Mouse (Mus musculus): Measurements from ENCODE around the gene Efna4. TPM values are rescaled to one million over a fixed set of nuclear protein-coding genes. Genes with fewer than 3 reads are reported as not detected.

Efna4 gene
- total RNA-seq, 2 experiments from 2014 or later, result 1.2 TPM; not detected in 1

DNA sequence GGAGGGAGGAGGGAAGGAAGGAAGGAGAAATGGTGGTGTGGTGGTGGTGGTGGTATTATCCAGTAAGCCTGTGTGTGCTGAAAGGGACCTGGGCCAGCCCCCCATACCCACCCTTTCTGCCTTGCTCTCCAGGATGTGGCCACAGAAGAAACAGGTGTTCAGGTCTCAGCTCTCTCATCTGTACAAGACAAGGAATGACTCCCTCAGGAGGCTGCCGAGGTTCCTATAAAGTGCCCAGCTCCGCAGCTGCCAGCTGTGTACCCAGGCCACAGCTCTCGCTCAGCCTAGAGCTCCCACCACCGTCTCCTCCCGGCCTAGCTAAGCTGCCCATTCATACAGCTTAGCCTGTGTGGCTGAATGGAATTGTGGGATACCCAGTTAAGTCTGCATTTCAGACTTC is 45.5 kb downstream of the Efna4 start:
- intact Hi-C loops (cut with DNase I), result no loop called here
- DNase-seq (ENCODE audit: low spot score in 2 of 2), result no peak

DNA sequence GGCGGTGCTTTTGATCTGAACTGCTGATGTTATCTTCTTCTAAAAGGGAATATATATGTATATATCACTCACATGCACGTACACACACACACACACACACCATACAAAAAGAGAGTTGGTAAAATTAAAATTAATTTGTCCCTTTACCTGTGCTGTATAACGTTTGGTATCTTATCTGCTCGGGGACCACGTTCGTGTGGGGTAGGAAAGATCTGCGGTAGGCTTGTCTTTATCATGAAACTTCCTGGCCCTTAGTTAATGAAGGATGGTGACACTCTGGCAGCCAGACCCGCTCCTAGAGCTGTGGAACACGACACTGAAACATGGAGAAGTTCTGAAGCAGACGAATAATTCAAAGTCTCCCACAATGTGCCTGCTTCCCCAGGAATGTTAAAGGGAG is 46.0 kb downstream of the Efna4 start:
- DNase-seq (ENCODE audit: low spot score in 2 of 2), result no peak
- intact Hi-C loops (cut with DNase I), result no loop called here

DNA sequence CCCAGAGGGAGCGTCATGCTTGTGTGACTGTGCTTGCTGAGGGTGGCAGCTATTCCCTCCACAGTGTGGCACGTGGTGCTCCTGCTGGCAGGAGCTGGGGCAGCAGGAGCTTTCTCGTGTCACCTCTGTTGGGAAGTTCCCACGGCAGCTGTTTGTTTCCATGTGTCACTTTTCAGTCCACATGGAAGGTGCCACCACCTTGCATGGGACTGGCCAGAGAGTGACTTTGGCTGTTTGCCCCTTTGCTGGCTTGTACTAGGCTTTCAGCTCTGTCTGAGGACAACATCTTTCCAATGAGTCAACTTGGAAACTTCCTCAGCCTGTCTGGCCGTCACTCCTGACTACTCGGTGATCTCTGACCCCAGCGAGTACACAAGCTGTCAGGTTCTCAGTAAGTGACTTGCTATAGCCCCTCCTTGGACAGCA is 49.3 kb downstream of the Efna4 start:
- intact Hi-C loops (cut with DNase I), result no loop called here
- DNase-seq (ENCODE audit: low spot score in 2 of 2), result peak in 1 of 2 experiments; percentile 15

DNA sequence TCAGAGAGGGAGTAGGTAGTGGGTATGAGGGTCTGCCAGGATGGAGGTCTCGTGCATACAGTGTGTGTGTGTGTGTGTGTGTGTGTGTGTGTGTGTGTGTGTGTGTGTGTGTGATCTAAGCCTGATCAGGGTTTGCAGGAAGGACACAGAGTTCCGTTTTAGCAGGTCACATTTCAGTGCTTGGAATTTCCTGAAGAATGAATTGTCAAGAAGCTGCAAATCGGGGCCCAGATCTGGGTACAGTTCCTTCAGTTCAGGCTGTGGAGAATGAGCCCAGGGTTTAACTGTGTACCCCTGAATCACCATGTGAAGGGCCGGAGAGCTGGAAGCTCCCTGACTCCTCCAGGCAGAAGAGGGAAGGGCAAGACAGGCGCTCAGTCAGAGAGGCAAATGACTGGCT is 50.5 kb downstream of the Efna4 start:
- DNase-seq (ENCODE audit: low spot score in 2 of 2), result no peak
- intact Hi-C loops (cut with DNase I), result no loop called here

DNA sequence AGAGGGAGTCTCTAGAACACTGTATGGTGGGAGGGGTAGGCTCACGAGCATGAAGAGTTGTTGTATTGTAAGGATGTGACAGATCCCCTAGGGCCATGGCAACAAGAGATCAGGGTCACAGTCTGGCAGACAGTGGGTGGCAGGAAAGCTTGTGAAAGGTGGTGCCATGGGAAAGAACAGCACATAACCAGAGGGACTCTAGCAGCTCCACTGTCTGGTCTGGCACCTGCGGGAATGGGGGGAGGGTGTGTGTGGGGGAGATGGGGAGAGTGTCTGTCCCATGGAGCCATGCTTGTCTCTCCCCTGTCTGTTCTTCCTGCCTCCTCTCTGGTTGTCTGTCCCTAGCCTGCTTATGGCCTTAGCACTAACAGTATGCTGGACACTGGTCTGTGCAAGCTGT is 52.3 kb downstream of the Efna4 start:
- DNase-seq (ENCODE audit: low spot score in 2 of 2), result no peak
- intact Hi-C loops (cut with DNase I), result no loop called here

DNA sequence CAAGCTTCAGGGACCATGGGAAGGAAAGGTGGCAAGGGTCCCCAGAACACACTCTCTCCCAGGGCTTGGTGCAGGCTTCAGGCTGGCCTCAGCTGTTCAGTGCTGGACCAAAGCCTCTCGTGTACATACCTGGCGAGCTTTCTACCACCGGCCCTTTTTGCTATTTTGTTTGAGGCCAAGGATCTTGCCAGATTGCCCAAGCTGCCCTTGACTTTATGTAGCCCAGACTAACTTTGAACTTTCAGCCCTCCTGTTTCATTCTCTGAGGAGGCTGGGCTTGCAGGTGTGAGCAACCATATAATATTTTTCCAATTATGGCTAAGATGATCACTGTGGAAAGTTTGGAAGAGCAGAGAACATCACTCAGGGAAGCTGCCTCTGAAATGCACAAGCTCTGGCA is 53.6 kb downstream of the Efna4 start:
- no peak for DNase-seq (ENCODE audit: low spot score in 2 of 2)
- intact Hi-C loops (cut with DNase I), result no loop called here

Other genes starting within 250 kb of the Efna4 start
- gene Rusc1, start 244.7 kb downstream of the Efna4 start, total RNA-seq (2021), result 100 to 1,000 TPM; 185 to 202 TPM
- under 1 TPM; 0.15 to 0.43 TPM for gene Gm43738, start 236.9 kb downstream of the Efna4 start, total RNA-seq (2021)
- 10 to 100 TPM; 79.8 to 94.6 TPM for gene Fdps, start 236.1 kb downstream of the Efna4 start, total RNA-seq (2021)
- not detected for gene Pklr, start 201.9 kb downstream of the Efna4 start, total RNA-seq (2021)
- gene Hcn3, start 177.8 kb downstream of the Efna4 start, total RNA-seq (2021), result 10 to 100 TPM; 12.9 to 19.1 TPM
- gene Clk2, start 173.2 kb downstream of the Efna4 start, total RNA-seq (2021), result 10 to 100 TPM; 36.8 to 52.2 TPM
- 10 to 100 TPM; 64.0 to 67.2 TPM for gene Scamp3, start 160.6 kb downstream of the Efna4 start, total RNA-seq (2021)
- gene Fam189b, start 154.9 kb downstream of the Efna4 start, total RNA-seq (2021), result 10 to 100 TPM; 59.3 to 60.3 TPM
- 10 to 100 TPM; 62.4 to 64.6 TPM for gene Gba, start 135.1 kb downstream of the Efna4 start, total RNA-seq (2021)
- gene Thbs3, start 122.8 kb downstream of the Efna4 start, total RNA-seq (2021), result 10 to 100 TPM; 21.0 to 21.3 TPM
- gene Mtx1, start 110.9 kb downstream of the Efna4 start, total RNA-seq (2021), result 10 to 100 TPM; 90.6 to 93.8 TPM
- 1 to 10 TPM in 1 of 2 experiments, under 1 TPM in 1; 0.44 to 1.1 TPM for gene Muc1, start 109.0 kb downstream of the Efna4 start, total RNA-seq (2021)
- 10 to 100 TPM; 59.7 to 64.9 TPM for gene Krtcap2, start 92.1 kb downstream of the Efna4 start, total RNA-seq (2021)
- gene Trim46, start 91.7 kb downstream of the Efna4 start, total RNA-seq (2021), result 10 to 100 TPM; 74.4 to 88.7 TPM
- gene Dpm3, start 78.7 kb downstream of the Efna4 start, total RNA-seq (2021), result 10 to 100 TPM; 47.0 to 51.7 TPM
- gene Slc50a1, start 67.5 kb downstream of the Efna4 start, total RNA-seq (2021), result 10 to 100 TPM; 34.5 to 39.1 TPM
- 1 to 10 TPM; 4.2 to 7.4 TPM for gene Efna1, start 56.9 kb downstream of the Efna4 start, total RNA-seq (2021)
- 10 to 100 TPM; 50.4 to 59.5 TPM for gene Efna3, start 15.1 kb downstream of the Efna4 start, total RNA-seq (2021)
- 100 to 1,000 TPM in 1 of 2 experiments, 10 to 100 TPM in 1; 96.1 to 120 TPM for gene Adam15, start 12.0 kb upstream of the Efna4 start, total RNA-seq (2021)
- under 1 TPM; 0.23 to 0.39 TPM for gene Dcst2, start 23.9 kb upstream of the Efna4 start, total RNA-seq (2021)
- gene Dcst1, start 27.2 kb upstream of the Efna4 start, total RNA-seq (2021), result not detected
- gene Zbtb7b, start 56.7 kb upstream of the Efna4 start, total RNA-seq (2021), result 10 to 100 TPM; 10.9 to 18.6 TPM
- 1 to 10 TPM; 4.2 to 5.3 TPM for gene Lenep, start 64.8 kb upstream of the Efna4 start, total RNA-seq (2021)
- gene Flad1, start 73.8 kb upstream of the Efna4 start, total RNA-seq (2021), result 10 to 100 TPM; 31.0 to 32.5 TPM
- gene Cks1b, start 80.4 kb upstream of the Efna4 start, total RNA-seq (2021), result 1 to 10 TPM; 2.1 to 2.3 TPM
- gene Shc1, start 80.4 kb upstream of the Efna4 start, total RNA-seq (2021), result 10 to 100 TPM; 10.6 to 16.0 TPM
- 10 to 100 TPM; 53.7 to 61.4 TPM for gene Pygo2, start 92.2 kb upstream of the Efna4 start, total RNA-seq (2021)
- 10 to 100 TPM; 35.2 to 40.6 TPM for gene Pbxip1, start 98.7 kb upstream of the Efna4 start, total RNA-seq (2021)
- gene Pmvk, start 116.5 kb upstream of the Efna4 start, total RNA-seq (2021), result 10 to 100 TPM; 32.9 to 33.1 TPM
- gene Kcnn3, start 182.1 kb upstream of the Efna4 start, total RNA-seq (2021), result 10 to 100 TPM; 16.4 to 23.5 TPM